In the genomic region with DNA sequence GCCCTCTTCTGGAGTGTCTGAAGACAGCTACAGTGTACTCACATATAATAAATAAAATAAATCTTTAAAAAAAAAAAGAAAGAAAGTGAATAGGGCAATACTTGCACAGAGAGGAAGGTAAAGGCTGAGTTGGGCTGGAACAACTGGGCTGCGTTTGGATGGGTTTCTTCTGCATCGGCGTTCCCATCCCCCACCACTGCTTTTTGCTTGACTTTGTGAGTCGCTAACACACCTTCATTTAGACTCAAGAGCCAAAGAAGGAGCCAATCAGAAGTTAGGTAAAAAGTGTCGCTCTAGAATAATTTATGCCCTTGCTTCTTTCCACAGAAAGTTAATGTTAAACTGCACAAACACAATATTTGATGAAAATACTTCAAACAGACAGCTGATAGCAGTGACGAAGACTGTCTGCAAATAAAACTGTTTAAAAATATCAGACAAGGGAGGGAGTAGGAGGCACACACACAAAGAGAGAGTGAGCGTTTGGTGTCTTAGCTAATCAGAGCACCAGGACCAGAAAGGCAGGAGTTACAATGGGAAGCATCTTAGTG, we compare ENCODE assay signal across 24 mouse cellular contexts.
"Had no signal": no experiment of that assay in that cellular context is flagged by ENCODE, and none has a peak within 500 bp of the region (broad histone marks: within the 10 kb centered on the region; RNA-seq: fewer than 3 reads in every experiment).

No protein-coding gene starts in this region.

- DNase-seq: gastrocnemius, postnatal 14 days; gastrocnemius, postnatal 36 days; heart, adult 11 months; heart, adult 2 months; heart, postnatal 10 days; heart, postnatal 4 days; kidney, adult 18-20 months; kidney, adult 8-10 months; kidney, postnatal 10 days; kidney, postnatal 25 days; kidney, postnatal 4 days had no signal

- H3K9ac ChIP-seq: hindbrain, embryonic 12.5 days; hindbrain, embryonic 15.5 days; intestine, embryonic 15.5 days; limb, embryonic 12.5 days; liver, embryonic 12.5 days; liver, embryonic 14.5 days had no signal

- H3K4me3 ChIP-seq: heart, adult 2 months; hindbrain, embryonic 10.5 days; hindbrain, embryonic 12.5 days; hindbrain, embryonic 15.5 days; intestine, embryonic 15.5 days; layer of hippocampus, adult 2 months; left cerebral cortex, adult 2 months; limb, embryonic 10.5 days; limb, embryonic 12.5 days; liver, embryonic 12.5 days had no signal

- H3K27ac ChIP-seq: heart, adult 2 months; hindbrain, embryonic 10.5 days; hindbrain, embryonic 12.5 days; hindbrain, embryonic 15.5 days; intestine, embryonic 15.5 days; layer of hippocampus, adult 2 months; left cerebral cortex, adult 2 months; limb, embryonic 10.5 days; limb, embryonic 12.5 days; liver, embryonic 12.5 days; liver, embryonic 14.5 days had no signal

- ATAC-seq: inflammation-experienced regulatory T-cells, adult 6 months; intestine, embryonic 15.5 days; intestine, postnatal 0 days; liver, embryonic 12.5 days had no signal

- H3K4me2 ChIP-seq: heart, embryonic 11.5 days; hindbrain, embryonic 12.5 days; hindbrain, embryonic 15.5 days; intestine, embryonic 15.5 days; limb, embryonic 12.5 days; liver, embryonic 12.5 days had no signal

- H3K36me3 ChIP-seq: hindbrain, embryonic 10.5 days; hindbrain, embryonic 12.5 days; hindbrain, embryonic 15.5 days; intestine, embryonic 15.5 days; limb, embryonic 10.5 days; limb, embryonic 12.5 days; liver, embryonic 12.5 days had no signal

- H3K9me3 ChIP-seq: hindbrain, embryonic 10.5 days; hindbrain, embryonic 12.5 days; hindbrain, embryonic 15.5 days; intestine, embryonic 15.5 days; limb, embryonic 10.5 days; limb, embryonic 12.5 days; liver, embryonic 12.5 days had no signal

- H3K27me3 ChIP-seq: hindbrain, embryonic 12.5 days; hindbrain, embryonic 15.5 days; intestine, embryonic 15.5 days; limb, embryonic 12.5 days; liver, embryonic 12.5 days had no signal

- H3K4me1 ChIP-seq: liver, embryonic 12.5 days had no signal
